Mouse (Mus musculus) liver, postnatal 0 days (tissue): ENCODE data around the gene Sirt4. TPM values are rescaled to one million over a fixed set of nuclear protein-coding genes. Genes with fewer than 3 reads are reported as not detected.
"Not testable (repeated sequence)": the region's sequence is repeated elsewhere in the genome, so short reads cannot be mapped to it uniquely, and the experiment has no call there.

Source experiments
- ATAC-seq: fragments of 200-750 bp; cut with Nextera tagmentation; 2 replicates; pipeline ENCODE4 v1.8.0; 2017; ENCODE audit warnings: mild to moderate bottlenecking, moderate library complexity
- DNase-seq: peaks from one replicate; pipeline ENCODE4 v3.0.0-alpha.2; 2016
- H3K27ac ChIP-seq: fragments of 300-500 bp; sonication (generic); 2 replicates; pipeline ENCODE4 v1.5.1; 2014; ENCODE audit warnings: antibody characterized with exemption, moderate library complexity, mild to moderate bottlenecking, low read depth
- H3K27me3 ChIP-seq: fragments of 300-500 bp; sonication (generic); 2 replicates; pipeline ENCODE4 v1.6.1; 2014; ENCODE audit warnings: low read length, control low read depth, mixed read lengths; ENCODE audit not compliant: insufficient read depth
- H3K36me3 ChIP-seq: fragments of 300-500 bp; sonication (generic); replicated peaks from 2 replicates; pipeline ENCODE4 v1.6.1; 2014; ENCODE audit warnings: mild to moderate bottlenecking, control low read depth, low read length, moderate library complexity, mixed read lengths; ENCODE audit not compliant: insufficient read depth
- H3K4me1 ChIP-seq: fragments of 300-500 bp; sonication (generic); 2 replicates; pipeline ENCODE4 v1.6.1; 2014; ENCODE audit warnings: antibody characterized with exemption, mild to moderate bottlenecking, control low read depth; ENCODE audit not compliant: insufficient read depth
- H3K4me2 ChIP-seq: fragments of 300-500 bp; sonication (generic); 2 replicates; pipeline ENCODE4 v1.6.1; 2014; ENCODE audit warnings: low read depth, mild to moderate bottlenecking, low read length, moderate library complexity, mixed read lengths
- H3K4me3 ChIP-seq: fragments of 300-500 bp; sonication (generic); 2 replicates; pipeline ENCODE4 v1.5.1; 2014; ENCODE audit warnings: low read depth, low read length
- H3K9ac ChIP-seq: fragments of 300-500 bp; sonication (generic); replicated peaks from 2 replicates; pipeline ENCODE4 v1.6.1; 2014; ENCODE audit warnings: mild to moderate bottlenecking, moderate library complexity
- H3K9me3 ChIP-seq: fragments of 300-500 bp; sonication (generic); 2 replicates; pipeline ENCODE4 v1.6.1; 2016; ENCODE audit warnings: mild to moderate bottlenecking, control low read depth, low read length, mixed read lengths
- CTCF ChIP-seq: sonication (generic); IDR thresholded peaks from 2 replicates; pipeline ENCODE4 v1.5.1; 2016; ENCODE audit warnings: antibody characterized with exemption, low read depth
- EP300 ChIP-seq: IDR thresholded peaks from 2 replicates; pipeline ENCODE4 v1.6.1; 2016; ENCODE audit warnings: antibody characterized with exemption, low read depth, mild to moderate bottlenecking
- WGBS: fragments of 180-500 bp; shearing (Covaris S2); extraction: QIAGEN DNeasy Blood & Tissue Kit; methylation state at CpG from one replicate; pipeline ENCODE4 v1.1.7; 2014; ENCODE audit not compliant: insufficient replicate concordance; 5-methylcytosine and 5-hydroxymethylcytosine counted together
- polyA plus RNA-seq: library from polyadenylated mRNA; unstranded; fragments of >200 nt; fragmentation: Nextera tagmentation; extraction: Ambion mirVana; gene quantifications from 2 replicates; pipeline ENCODE4 v1.2.1, GENCODE M21; 2015

The Sirt4 gene
- polyA plus RNA-seq, 1 experiment from 2014 or later, result 3.9 TPM

DNA sequence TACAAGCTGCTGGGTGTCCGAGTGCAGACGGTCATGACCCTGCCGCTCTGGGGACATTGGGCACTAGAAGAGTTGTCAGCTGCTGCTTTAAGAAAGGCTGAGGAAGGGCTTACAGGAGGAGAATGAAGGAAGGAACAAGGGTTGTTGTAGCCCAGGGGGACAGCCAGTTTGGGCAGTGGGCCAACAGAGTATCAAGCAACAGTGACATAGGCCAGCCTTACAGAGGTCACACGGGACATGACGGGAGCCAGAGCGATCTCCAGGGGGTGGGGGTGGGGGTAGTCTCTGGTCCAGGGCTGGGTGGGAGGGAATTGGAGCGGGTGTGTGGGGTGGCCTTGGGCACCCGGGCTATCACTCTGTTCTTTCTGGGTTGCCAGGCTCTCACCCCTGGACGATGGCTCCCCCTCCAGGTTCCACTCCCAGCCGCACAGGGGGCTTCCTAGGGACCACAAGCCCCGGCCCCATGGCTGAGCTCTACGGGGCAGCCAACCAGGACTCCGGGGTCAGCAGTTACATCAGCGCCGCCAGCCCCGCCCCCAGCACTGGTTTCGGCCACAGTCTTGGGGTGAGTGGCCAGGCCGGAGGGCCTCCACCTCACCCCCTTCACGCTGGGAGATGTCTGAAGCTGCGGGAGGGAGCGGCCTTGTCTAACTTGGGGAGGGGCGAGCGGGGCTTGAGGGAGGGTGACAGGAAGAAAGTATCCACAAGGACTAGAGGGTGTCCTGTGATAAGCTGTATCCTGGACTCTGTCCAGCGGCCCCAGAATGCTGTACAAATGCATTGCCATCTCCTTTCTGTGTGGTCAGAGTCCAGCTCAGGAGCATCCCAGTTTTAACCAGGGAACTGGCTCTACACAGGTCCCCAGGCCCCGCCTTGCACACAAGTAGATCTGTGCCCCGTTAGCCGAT, 33.9 kb downstream of the Sirt4 start:
- Histone ChIP-seq H3K36me3 (no peaks in the 10 kb centered on the region), H3K4me2 (no peak overlapping the region), H3K9ac (no peak overlapping the region), H3K4me3 (no peak overlapping the region), H3K27me3 (no peaks in the 10 kb centered on the region), H3K27ac (no peak overlapping the region), H3K9me3 (no peaks in the 10 kb centered on the region), H3K4me1 (no peaks in the 10 kb centered on the region)
- WGBS, result 70% methylated on average over 25 of the region's 27 CpGs
- TF ChIP-seq CTCF (no peak), EP300 (no peak)
- DNase-seq (peak; percentile 24), ATAC-seq (peak; percentile 19; the same call in 1 of the 2 replicates)

DNA sequence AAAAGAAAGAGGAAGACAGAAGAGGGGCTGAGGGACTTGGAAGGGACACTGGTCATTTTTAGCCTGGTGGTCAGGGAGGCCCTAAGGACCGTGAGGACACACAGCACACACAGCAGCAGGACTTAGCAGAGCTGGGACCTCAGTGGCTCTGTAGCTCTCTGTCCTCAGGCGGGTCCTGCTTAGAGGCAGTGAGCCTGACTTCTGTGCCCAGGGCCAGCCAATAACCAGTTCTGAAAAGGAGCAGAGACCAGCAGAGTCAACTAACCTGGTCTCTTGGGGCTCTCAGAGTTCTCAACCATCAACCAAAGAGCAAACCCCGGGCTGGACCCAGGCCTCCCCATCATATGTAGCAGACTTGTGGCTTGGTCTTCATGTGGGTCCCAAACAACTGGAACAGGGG, 35.3 kb downstream of the Sirt4 start:
- Histone ChIP-seq H3K27ac (no peak overlapping the region), H3K9ac (no peak overlapping the region), H3K36me3 (no peaks in the 10 kb centered on the region), H3K27me3 (no peaks in the 10 kb centered on the region), H3K4me3 (no peak overlapping the region), H3K4me2 (no peak overlapping the region), H3K4me1 (no peaks in the 10 kb centered on the region), H3K9me3 (no peaks in the 10 kb centered on the region)
- no peak for TF ChIP-seq CTCF
- TF ChIP-seq EP300, result no peak
- no peak for DNase-seq
- no peak for ATAC-seq
- WGBS, result 75% methylated on average over 3 of the region's 3 CpGs

- Histone ChIP-seq H3K9ac (no peak overlapping the region), H3K4me2 (no peak overlapping the region), H3K27ac (no peak overlapping the region), H3K36me3 (no peaks in the 10 kb centered on the region), H3K27me3 (no peaks in the 10 kb centered on the region), H3K4me3 (no peak overlapping the region), H3K9me3 (no peaks in the 10 kb centered on the region), H3K4me1 (no peaks in the 10 kb centered on the region)
- no peak for TF ChIP-seq EP300
- ATAC-seq, result no peak
- 86% methylated on average over 17 of the region's 17 CpGs for WGBS
- DNase-seq, result no peak
Measured at GRCm38 (mm10) chr5:115447108-115447507, 37.4 kb downstream of the Sirt4 start.

GRCm38 (mm10) chr5:115444130-115444529, 40.4 kb downstream of the Sirt4 start:
- WGBS, result 83% methylated on average over 11 of the region's 11 CpGs
- no peaks in the 10 kb centered on the region for H3K4me1 ChIP-seq
- ATAC-seq, result no peak

GRCm38 (mm10) chr5:115442663-115443062, 41.9 kb downstream of the Sirt4 start:
- H3K4me3 ChIP-seq, H3K9ac ChIP-seq, H3K4me2 ChIP-seq, H3K4me1 ChIP-seq, H3K27ac ChIP-seq, H3K36me3 ChIP-seq, H3K9me3 ChIP-seq, ATAC-seq, H3K27me3 ChIP-seq: not testable (repeated sequence)
- TF ChIP-seq CTCF, result peak; percentile 76
- 47% methylated on average over 5 of the region's 5 CpGs for WGBS
- DNase-seq, result peak; percentile 26

More at GRCm38 (mm10) chr5:115444130-115444529, 40.4 kb downstream of the Sirt4 start:
- H3K27ac ChIP-seq, result no peak overlapping the region
- H3K36me3 ChIP-seq, result no peaks in the 10 kb centered on the region
- H3K4me3 ChIP-seq, result no peak overlapping the region
- DNase-seq, result no peak
- no peaks in the 10 kb centered on the region for H3K9me3 ChIP-seq
- no peak overlapping the region for H3K9ac ChIP-seq
- H3K4me2 ChIP-seq, result no peak overlapping the region
- no peaks in the 10 kb centered on the region for H3K27me3 ChIP-seq
- TF ChIP-seq EP300 (no peak), CTCF (no peak)

GRCm38 (mm10) chr5:115441205-115441849, 43.2 kb downstream of the Sirt4 start:
- Histone ChIP-seq H3K4me2 (no peak overlapping the region), H3K9me3 (no peaks in the 10 kb centered on the region), H3K4me1 (no peaks in the 10 kb centered on the region), H3K9ac (no peak overlapping the region), H3K36me3 (no peaks in the 10 kb centered on the region), H3K27me3 (peaks cover 7% of the 10 kb centered on the region), H3K27ac (no peak overlapping the region), H3K4me3 (no peak overlapping the region)
- 44% methylated on average over 14 of the region's 14 CpGs for WGBS
- peak; percentile 90 for TF ChIP-seq CTCF
- TF ChIP-seq EP300, result no peak
- peak; percentile 74 for DNase-seq
- peak; percentile 58; the same call in 1 of the 2 replicates for ATAC-seq
